Mouse (Mus musculus): ENCODE measurements around the gene Nedd4. TPM values are rescaled to one million over a fixed set of nuclear protein-coding genes. Genes with fewer than 3 reads are reported as not detected.

Gene Nedd4
- polyA plus RNA-seq, 1 experiment from 2014 or later, result 90.0 TPM

DNA sequence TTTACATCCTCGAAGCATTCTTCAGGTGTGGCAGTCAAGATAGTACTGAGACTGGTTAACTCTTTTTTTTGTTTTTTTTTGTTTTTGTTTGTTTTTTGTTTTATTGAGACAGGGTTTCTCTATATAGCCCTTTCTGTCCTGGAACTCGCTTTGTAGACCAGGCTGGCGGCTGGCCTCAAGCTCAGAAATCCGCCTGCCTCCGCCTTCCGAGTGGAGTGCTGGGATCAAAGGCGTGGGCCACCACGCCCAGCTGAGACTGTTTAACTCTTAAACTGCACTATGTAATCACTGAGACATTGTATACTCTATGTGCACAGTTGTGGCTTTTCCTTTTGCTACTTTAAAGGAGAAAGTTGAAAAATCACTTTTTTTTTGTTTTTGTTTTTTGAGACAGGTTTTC lies 39.3 kb downstream of the Nedd4 start:
- ATAC-seq (ENCODE audit: insufficient read depth), result no peak
- H3K4me1 ChIP-seq (replicated peaks), result peaks cover 53% of the 10 kb centered on the region
- no peak overlapping the region for H3K4me3 ChIP-seq (replicated peaks)
- 61% methylated on average over 8 of the region's 8 CpGs for WGBS (ENCODE audit: insufficient replicate concordance)
- H3K36me3 ChIP-seq (replicated peaks), result peaks cover 86% of the 10 kb centered on the region
- H3K9me3 ChIP-seq (replicated peaks), result no peaks in the 10 kb centered on the region
- H3K27ac ChIP-seq (replicated peaks), result no peak overlapping the region
- H3K27me3 ChIP-seq, result no peaks in the 10 kb centered on the region
- no peak overlapping the region for H3K4me2 ChIP-seq
- no peak overlapping the region for H3K9ac ChIP-seq

DNA sequence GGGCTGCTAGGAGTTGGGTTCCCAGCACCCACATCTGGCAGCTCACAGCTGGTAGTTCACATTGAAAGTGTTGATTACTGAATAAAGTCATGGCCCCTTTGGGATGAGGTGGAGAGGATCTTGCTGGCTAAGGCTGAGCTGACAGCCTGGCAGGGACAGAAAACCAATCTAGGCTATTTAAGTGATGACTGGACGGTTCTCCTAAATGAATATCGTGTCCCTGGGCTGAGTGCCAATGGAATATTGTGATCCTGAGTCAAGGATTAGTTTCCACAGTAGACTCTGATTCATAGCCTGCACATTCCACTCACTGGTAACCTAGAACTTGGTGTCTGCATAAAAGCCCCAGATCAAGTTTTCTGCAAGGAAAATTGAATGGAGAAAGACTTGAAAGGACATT lies 39.9 kb downstream of the Nedd4 start:
- no peak overlapping the region for H3K4me3 ChIP-seq (replicated peaks)
- no peak overlapping the region for H3K9ac ChIP-seq
- peaks cover 86% of the 10 kb centered on the region for H3K36me3 ChIP-seq (replicated peaks)
- H3K4me2 ChIP-seq, result no peak overlapping the region
- no peak overlapping the region for H3K27ac ChIP-seq (replicated peaks)
- peaks cover 46% of the 10 kb centered on the region for H3K4me1 ChIP-seq (replicated peaks)
- 70% methylated on average over 2 of the region's 2 CpGs for WGBS (ENCODE audit: insufficient replicate concordance)
- no peaks in the 10 kb centered on the region for H3K9me3 ChIP-seq (replicated peaks)
- H3K27me3 ChIP-seq, result no peaks in the 10 kb centered on the region
- no peak for ATAC-seq (ENCODE audit: insufficient read depth)

DNA sequence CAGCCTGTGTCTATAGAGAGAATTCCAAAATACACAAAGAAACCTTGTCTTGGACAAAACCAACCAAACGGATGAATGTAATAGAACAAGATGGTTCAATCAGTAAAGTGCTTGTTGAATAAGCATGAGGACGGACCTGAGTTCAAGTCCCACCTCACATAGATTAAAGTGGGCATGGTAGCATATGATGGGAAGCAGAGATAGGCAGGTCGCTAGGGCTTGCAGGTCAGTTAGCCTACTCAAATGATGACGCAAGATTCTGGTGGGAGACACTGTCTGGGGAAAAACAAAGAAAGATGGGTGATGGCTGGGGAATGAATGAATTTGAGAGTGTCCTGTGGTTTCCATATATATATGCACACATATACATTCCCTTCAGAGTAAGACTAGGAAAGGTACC lies 41.0 kb downstream of the Nedd4 start:
- no peak for ATAC-seq (ENCODE audit: insufficient read depth)
- Histone ChIP-seq H3K27me3 (no peaks in the 10 kb centered on the region), H3K27ac (replicated peaks) (no peak overlapping the region), H3K9ac (no peak overlapping the region), H3K4me2 (no peak overlapping the region), H3K4me3 (replicated peaks) (no peak overlapping the region), H3K9me3 (replicated peaks) (no peaks in the 10 kb centered on the region), H3K36me3 (replicated peaks) (peaks cover 87% of the 10 kb centered on the region), H3K4me1 (replicated peaks) (peaks cover 40% of the 10 kb centered on the region)
- 82% methylated on average over 4 of the region's 4 CpGs for WGBS (ENCODE audit: insufficient replicate concordance)

DNA sequence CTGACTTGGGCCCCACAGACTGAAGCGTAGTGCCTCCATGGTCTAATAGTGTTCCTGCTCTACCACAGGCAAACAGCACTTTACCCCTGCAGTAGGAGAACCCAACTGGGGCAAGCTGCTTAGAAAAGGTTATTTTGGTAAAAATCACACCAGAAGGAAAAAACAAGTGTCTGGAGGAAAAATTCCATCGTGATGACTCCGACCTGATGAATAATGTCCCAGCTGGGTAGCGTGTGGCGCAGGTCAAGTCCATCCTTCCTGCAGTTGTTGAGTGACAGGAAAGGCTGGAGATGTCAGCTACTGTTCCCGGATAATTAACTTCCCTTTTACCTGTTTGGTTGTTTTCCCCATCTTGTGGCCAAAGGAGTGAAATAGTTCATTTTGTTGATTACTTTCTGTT lies 41.6 kb downstream of the Nedd4 start:
- H3K27me3 ChIP-seq, result no peaks in the 10 kb centered on the region
- ATAC-seq (ENCODE audit: insufficient read depth), result no peak
- peaks cover 34% of the 10 kb centered on the region for H3K4me1 ChIP-seq (replicated peaks)
- no peak overlapping the region for H3K4me3 ChIP-seq (replicated peaks)
- no peak overlapping the region for H3K9ac ChIP-seq
- H3K27ac ChIP-seq (replicated peaks), result no peak overlapping the region
- no peaks in the 10 kb centered on the region for H3K9me3 ChIP-seq (replicated peaks)
- H3K36me3 ChIP-seq (replicated peaks), result peaks cover 85% of the 10 kb centered on the region
- 85% methylated on average over 6 of the region's 6 CpGs for WGBS (ENCODE audit: insufficient replicate concordance)
- H3K4me2 ChIP-seq, result no peak overlapping the region

DNA sequence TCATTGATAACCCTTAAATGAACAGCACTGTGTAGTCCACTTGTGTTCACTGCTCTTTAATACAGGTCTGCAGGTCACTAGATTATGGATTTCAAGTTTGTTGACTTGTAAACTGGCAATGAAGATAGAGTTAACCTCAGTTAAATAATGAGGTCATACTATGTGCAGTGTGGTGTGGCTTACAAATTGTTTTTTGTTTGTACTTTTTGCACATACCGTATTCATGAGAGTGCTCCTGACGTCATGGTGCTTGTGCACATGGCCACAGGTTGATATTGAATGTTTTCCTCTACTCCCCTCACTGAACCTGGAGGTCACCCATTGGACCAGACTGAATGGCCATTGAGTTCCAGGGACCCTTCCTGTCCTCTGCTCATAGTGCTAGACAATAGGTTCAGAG lies 43.1 kb downstream of the Nedd4 start:
- 74% methylated on average over 2 of the region's 2 CpGs for WGBS (ENCODE audit: insufficient replicate concordance)
- H3K36me3 ChIP-seq (replicated peaks), result peaks cover 85% of the 10 kb centered on the region
- H3K4me2 ChIP-seq, result no peak overlapping the region
- ATAC-seq (ENCODE audit: insufficient read depth), result no peak
- no peak overlapping the region for H3K9ac ChIP-seq
- H3K4me1 ChIP-seq (replicated peaks), result peaks cover 19% of the 10 kb centered on the region
- no peaks in the 10 kb centered on the region for H3K27me3 ChIP-seq
- H3K4me3 ChIP-seq (replicated peaks), result no peak overlapping the region
- no peak overlapping the region for H3K27ac ChIP-seq (replicated peaks)
- H3K9me3 ChIP-seq (replicated peaks), result no peaks in the 10 kb centered on the region

DNA sequence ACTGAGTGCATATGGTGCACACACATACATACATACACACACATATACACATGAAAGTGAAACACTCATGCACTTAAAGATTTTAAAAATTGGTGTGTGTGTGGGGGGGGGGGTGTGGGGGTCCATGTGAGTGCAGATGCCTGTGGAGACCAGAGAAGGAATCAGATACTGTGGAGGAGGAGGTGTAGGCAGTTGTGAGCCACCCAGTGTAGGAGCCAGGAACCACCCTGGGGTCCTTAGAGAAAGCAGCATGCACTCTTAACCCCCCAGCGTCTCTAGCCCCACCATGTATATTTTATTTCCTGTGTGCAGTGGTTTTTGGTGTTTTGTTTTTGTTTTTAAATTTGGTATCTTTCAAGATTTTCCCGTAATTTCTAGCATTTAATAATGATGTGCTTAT lies 45.9 kb downstream of the Nedd4 start:
- H3K27me3 ChIP-seq, result no peaks in the 10 kb centered on the region
- no peak overlapping the region for H3K4me3 ChIP-seq (replicated peaks)
- no peak overlapping the region for H3K27ac ChIP-seq (replicated peaks)
- no peak overlapping the region for H3K9ac ChIP-seq
- H3K36me3 ChIP-seq (replicated peaks), result peaks cover 85% of the 10 kb centered on the region
- H3K4me2 ChIP-seq, result no peak overlapping the region
- H3K4me1 ChIP-seq (replicated peaks), result peaks cover 4% of the 10 kb centered on the region; the same call in 1 of the 2 replicates
- H3K9me3 ChIP-seq (replicated peaks), result no peaks in the 10 kb centered on the region
- ATAC-seq (ENCODE audit: insufficient read depth), result no peak
- 81% methylated on average over 2 of the region's 2 CpGs for WGBS (ENCODE audit: insufficient replicate concordance)

DNA sequence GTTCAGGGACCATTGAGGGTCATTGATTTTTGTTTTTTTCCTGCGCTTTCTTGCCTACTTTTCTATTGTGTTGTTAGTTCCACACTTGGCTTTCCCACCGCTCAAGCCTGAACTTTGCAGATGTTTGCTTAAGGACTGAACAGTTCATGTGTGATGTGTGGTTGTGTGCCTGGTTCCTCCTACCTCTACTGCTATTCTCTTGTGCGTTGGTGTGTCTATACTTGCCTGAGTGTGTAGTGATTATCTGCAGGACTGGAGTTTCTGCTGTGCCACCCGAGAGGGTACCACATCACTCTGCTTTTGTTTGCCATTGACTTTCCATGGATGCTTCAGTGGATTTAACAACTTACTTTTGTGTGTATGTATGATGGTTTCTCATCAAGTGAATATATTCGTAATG lies 46.5 kb downstream of the Nedd4 start:
- Histone ChIP-seq H3K4me1 (replicated peaks) (no peaks in the 10 kb centered on the region), H3K27me3 (no peaks in the 10 kb centered on the region), H3K4me3 (replicated peaks) (no peak overlapping the region), H3K4me2 (no peak overlapping the region), H3K27ac (replicated peaks) (no peak overlapping the region), H3K36me3 (replicated peaks) (peaks cover 84% of the 10 kb centered on the region), H3K9ac (no peak overlapping the region), H3K9me3 (replicated peaks) (no peaks in the 10 kb centered on the region)
- no peak for ATAC-seq (ENCODE audit: insufficient read depth)
- 87% methylated on average over 5 of the region's 5 CpGs for WGBS (ENCODE audit: insufficient replicate concordance)

DNA sequence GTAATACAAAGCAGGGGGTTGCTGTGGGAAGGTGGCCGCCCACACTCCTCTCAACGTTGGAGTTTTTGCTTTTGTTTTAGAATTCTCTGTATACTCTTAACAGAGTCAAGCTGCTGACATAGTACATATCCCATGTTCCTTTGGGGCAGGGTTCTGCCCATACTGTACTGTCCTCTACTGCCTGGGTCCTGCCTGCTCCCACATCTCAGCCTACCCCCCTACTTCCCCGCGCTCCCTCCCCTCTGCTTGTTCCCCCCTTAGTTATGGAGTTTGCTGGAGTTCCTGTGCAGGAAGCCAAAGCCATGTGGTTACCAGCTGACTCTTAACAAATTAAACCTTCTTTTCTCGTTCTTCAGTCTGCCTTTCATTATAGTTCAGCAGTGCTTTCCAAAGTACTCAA lies 47.9 kb downstream of the Nedd4 start:
- Histone ChIP-seq H3K27me3 (no peaks in the 10 kb centered on the region), H3K4me1 (replicated peaks) (no peaks in the 10 kb centered on the region), H3K9ac (no peak overlapping the region), H3K9me3 (replicated peaks) (no peaks in the 10 kb centered on the region), H3K4me3 (replicated peaks) (no peak overlapping the region), H3K36me3 (replicated peaks) (peaks cover 84% of the 10 kb centered on the region), H3K4me2 (no peak overlapping the region), H3K27ac (replicated peaks) (no peak overlapping the region)
- 86% methylated on average over 5 of the region's 5 CpGs for WGBS (ENCODE audit: insufficient replicate concordance)
- no peak for ATAC-seq (ENCODE audit: insufficient read depth)

DNA sequence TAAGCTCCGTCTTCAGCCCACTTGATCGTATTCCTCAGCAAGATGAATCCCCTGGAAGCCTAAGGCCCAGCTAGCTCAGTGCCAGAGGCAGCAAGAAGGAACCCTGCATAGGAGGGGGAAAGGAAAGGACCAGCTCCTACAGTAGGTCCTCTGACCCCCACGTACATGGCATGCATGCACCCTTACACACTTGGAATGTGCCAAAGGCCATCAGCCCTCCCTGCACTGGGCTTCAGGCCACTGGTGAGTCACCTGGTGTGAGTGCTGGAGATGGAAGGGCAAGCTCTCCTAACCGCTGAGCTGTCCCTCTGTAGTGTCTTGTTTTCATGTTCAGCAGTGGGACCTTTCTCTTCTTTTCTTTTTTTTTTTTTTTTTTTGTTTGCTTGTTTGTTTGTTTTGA lies 52.8 kb downstream of the Nedd4 start:
- 75% methylated on average over 4 of the region's 4 CpGs for WGBS (ENCODE audit: insufficient replicate concordance)
- H3K9me3 ChIP-seq (replicated peaks), result no peaks in the 10 kb centered on the region
- H3K36me3 ChIP-seq (replicated peaks), result peaks cover 89% of the 10 kb centered on the region
- no peak overlapping the region for H3K4me2 ChIP-seq
- no peaks in the 10 kb centered on the region for H3K27me3 ChIP-seq
- no peaks in the 10 kb centered on the region for H3K4me1 ChIP-seq (replicated peaks)
- no peak overlapping the region for H3K9ac ChIP-seq
- no peak overlapping the region for H3K4me3 ChIP-seq (replicated peaks)
- no peak for ATAC-seq (ENCODE audit: insufficient read depth)
- H3K27ac ChIP-seq (replicated peaks), result no peak overlapping the region

DNA sequence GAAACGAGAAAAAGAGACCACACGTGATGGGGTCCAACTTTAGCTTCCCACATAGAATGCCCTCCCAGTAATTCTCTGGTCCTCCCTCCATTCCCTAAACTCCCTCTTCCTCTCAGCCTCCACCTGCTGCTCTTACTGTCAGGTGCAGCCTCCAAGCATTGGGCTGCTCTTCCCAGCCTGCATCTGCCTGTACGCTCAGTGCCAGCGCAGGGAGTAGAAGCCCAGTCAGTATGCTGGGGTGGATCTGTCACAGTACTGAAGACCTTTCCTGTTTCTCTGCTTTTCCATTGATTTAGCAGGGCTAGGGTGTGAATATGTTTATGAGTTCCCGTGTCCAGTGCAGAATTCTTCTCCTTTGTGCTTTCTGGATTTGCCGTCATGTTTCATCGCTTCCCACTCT lies 54.1 kb downstream of the Nedd4 start:
- Histone ChIP-seq H3K36me3 (replicated peaks) (peaks cover 91% of the 10 kb centered on the region), H3K27me3 (no peaks in the 10 kb centered on the region), H3K27ac (replicated peaks) (no peak overlapping the region), H3K9me3 (replicated peaks) (no peaks in the 10 kb centered on the region), H3K4me1 (replicated peaks) (no peaks in the 10 kb centered on the region), H3K4me2 (no peak overlapping the region), H3K9ac (no peak overlapping the region), H3K4me3 (replicated peaks) (no peak overlapping the region)
- ATAC-seq (ENCODE audit: insufficient read depth), result no peak
- 87% methylated on average over 7 of the region's 7 CpGs for WGBS (ENCODE audit: insufficient replicate concordance)

DNA sequence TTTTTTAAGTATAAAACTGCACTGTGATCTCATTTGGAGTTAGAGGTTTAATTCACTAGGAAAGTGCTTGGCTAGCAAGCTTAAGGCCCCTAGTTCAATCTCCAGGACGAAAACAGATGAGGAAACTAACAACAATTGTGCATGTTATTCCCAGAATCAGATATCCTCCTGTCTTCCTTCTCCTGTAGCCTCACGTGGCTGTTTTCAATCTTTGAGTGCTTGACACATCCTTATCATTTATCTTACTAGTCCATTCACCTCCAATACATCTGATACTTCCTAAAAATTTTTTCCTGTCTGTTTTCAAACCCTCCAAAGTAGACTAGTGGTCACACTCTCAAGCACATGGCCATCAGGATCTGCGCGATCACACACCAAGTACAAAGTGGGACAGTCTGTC lies 57.0 kb downstream of the Nedd4 start:
- WGBS (ENCODE audit: insufficient replicate concordance), result 72% methylated on average over 4 of the region's 4 CpGs
- ATAC-seq (ENCODE audit: insufficient read depth), result no peak
- peaks cover 94% of the 10 kb centered on the region for H3K36me3 ChIP-seq (replicated peaks)

DNA sequence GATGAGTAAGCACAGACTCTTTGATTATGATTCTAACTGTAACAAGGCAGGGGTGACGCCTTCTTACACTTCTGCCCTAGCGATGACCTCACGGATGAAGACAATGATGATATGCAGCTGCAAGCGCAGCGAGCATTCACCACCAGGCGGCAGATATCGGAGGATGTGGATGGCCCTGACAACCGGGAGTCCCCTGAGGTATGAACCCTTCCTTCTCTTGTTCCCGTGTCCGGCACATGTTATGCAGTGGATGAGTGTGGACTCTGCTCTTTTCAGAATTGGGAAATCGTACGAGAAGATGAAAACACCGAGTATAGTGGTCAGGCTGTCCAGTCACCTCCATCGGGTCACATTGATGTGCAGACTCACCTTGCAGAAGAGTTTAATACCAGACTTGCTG lies 59.1 kb downstream of the Nedd4 start:
- Histone ChIP-seq H3K36me3 (replicated peaks) (peaks cover 97% of the 10 kb centered on the region), H3K9me3 (replicated peaks) (no peaks in the 10 kb centered on the region), H3K27me3 (no peaks in the 10 kb centered on the region), H3K4me1 (replicated peaks) (no peaks in the 10 kb centered on the region), H3K4me2 (no peak overlapping the region), H3K9ac (no peak overlapping the region), H3K4me3 (replicated peaks) (no peak overlapping the region), H3K27ac (replicated peaks) (no peak overlapping the region)
- peak; percentile 61 for ATAC-seq (ENCODE audit: insufficient read depth)
- 85% methylated on average over 14 of the region's 14 CpGs for WGBS (ENCODE audit: insufficient replicate concordance)

More for the DNA sequence above, 57.0 kb downstream of the Nedd4 start:
- no peak overlapping the region for H3K4me2 ChIP-seq
- no peak overlapping the region for H3K9ac ChIP-seq
- H3K4me3 ChIP-seq (replicated peaks), result no peak overlapping the region
- no peaks in the 10 kb centered on the region for H3K4me1 ChIP-seq (replicated peaks)
- H3K9me3 ChIP-seq (replicated peaks), result no peaks in the 10 kb centered on the region
- H3K27me3 ChIP-seq, result no peaks in the 10 kb centered on the region
- no peak overlapping the region for H3K27ac ChIP-seq (replicated peaks)

Measured in liver, embryonic 15.5 days (tissue).